Comparison of ENCODE assay signal across 8 mouse cellular contexts in the genomic region with DNA sequence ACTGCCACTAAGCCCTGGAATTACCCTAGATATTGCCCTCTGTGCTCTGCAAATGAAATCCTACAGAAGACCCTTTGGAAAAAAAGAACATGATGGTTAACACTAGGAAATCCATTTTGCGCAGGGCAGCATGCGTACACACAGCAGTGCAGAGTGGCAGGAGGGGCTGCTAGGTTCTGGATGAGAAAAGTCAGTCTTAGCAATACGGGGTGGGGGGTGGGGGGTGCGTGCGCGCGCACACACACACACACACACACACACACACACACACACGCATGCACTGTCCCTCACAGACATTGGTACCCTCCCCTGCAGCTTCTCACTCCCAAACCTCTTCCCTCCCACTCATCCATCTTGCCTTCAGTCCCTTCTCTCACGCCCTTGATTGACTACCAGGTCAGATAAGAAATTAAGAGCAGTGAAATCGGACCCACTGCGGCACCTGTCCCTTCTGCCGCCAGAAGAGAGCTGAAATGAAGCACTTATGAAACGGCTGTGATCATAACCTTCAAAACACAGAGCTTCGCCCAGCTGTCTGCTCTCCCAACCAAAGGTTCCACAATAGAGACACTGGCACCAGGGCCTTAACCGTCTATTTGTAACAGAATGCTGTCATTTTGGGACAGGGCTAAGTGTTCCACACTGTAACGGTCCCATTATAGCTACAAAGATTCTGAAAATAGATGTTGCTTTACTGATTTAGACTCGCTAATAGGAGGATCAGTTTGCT.
DNase-seq lines count a peak whose midpoint lies in the region; ATAC-seq lines count a peak whose summit lies in the region.
"Had no signal": no experiment of that assay in that cellular context is flagged by ENCODE, and none has a peak within 500 bp of the region (broad histone marks: within the 10 kb centered on the region; RNA-seq: fewer than 3 reads in every experiment).

No protein-coding gene starts in this region.

- H3K4me3 ChIP-seq in heart, embryonic 14.5 days (ENCODE audit: control insufficient read depth in 1 of 2, insufficient read depth in 1 of 2, low read depth in 1 of 2, low read length in 2 of 2): peak overlapping the region; percentile 6 to 35; a peak in 3 of 4 replicates
- 0 out of 2 replicates have a peak overlapping the region, but pooled peaks have one; percentile 9 for H3K4me3 ChIP-seq in lung, embryonic 15.5 days

- no peaks in the 10 kb centered on the region for H3K27me3 ChIP-seq in heart, embryonic 14.5 days (ENCODE audit: control insufficient read depth, insufficient read depth, low read length)
- H3K27me3 ChIP-seq in lung, embryonic 15.5 days: no peaks in the 10 kb centered on the region

- H3K9ac ChIP-seq in heart, embryonic 14.5 days (ENCODE audit: low read length): peak overlapping the region; percentile 63
- H3K9ac ChIP-seq in lung, embryonic 15.5 days: no peak overlapping the region

- intact Hi-C loops in gastrocnemius, postnatal 14 days (cut with DNase I; ENCODE audit: low total_unique reads): no loop called here

- no peaks in the 10 kb centered on the region for H3K9me3 ChIP-seq in heart, embryonic 14.5 days (ENCODE audit: control insufficient read depth, low read length)
- no peaks in the 10 kb centered on the region for H3K9me3 ChIP-seq in lung, embryonic 15.5 days

- ATAC-seq in heart, embryonic 14.5 days (ENCODE audit: insufficient number of reproducible peaks, insufficient read depth, low FRiP score, low read depth): no peak
- no peak for ATAC-seq in lung, embryonic 15.5 days (ENCODE audit: borderline replicate concordance, extremely low read depth, low FRiP score, low TSS enrichment)

- WGBS in heart, embryonic 14.5 days: 53% methylated on average over 17 of the region's 17 CpGs
- WGBS in lung, embryonic 15.5 days: 43% methylated on average over 17 of the region's 17 CpGs

- peak overlapping the region; percentile 62 for H3K4me2 ChIP-seq in heart, embryonic 14.5 days (ENCODE audit: low read length)
- peak overlapping the region; percentile 30 for H3K4me2 ChIP-seq in lung, embryonic 15.5 days

- no peak for DNase-seq in heart, adult 8-10 months (ENCODE audit: low spot score)
- DNase-seq in lung, postnatal 25 days (ENCODE audit: low spot score): no peak
- DNase-seq in gastrocnemius, postnatal 14 days: peak; percentile 7
- DNase-seq in mesoderm, embryonic 11.5 days (ENCODE audit: low read depth, low spot score): peak; percentile 26
- no peak for DNase-seq in testis, postnatal 14 days (ENCODE audit: low spot score)
- DNase-seq: cerebellum, postnatal 14 days had no signal

- H3K36me3 ChIP-seq in heart, embryonic 14.5 days (ENCODE audit: control insufficient read depth, insufficient read depth, low read length): no peaks in the 10 kb centered on the region
- no peaks in the 10 kb centered on the region for H3K36me3 ChIP-seq in lung, embryonic 15.5 days

- no peak overlapping the region for H3K27ac ChIP-seq in heart, embryonic 14.5 days (replicated peaks in 1 of 2; ENCODE audit: control insufficient read depth in 1 of 2, insufficient read depth in 1 of 2, low read depth in 2 of 2, low read length in 2 of 2)
- no peak overlapping the region for H3K27ac ChIP-seq in lung, embryonic 15.5 days

- H3K4me1 ChIP-seq in heart, embryonic 14.5 days (ENCODE audit: control insufficient read depth in 2 of 2, insufficient read depth in 2 of 2, low read length in 2 of 2): no peaks in the 10 kb centered on the region
- no peaks in the 10 kb centered on the region for H3K4me1 ChIP-seq in lung, embryonic 15.5 days

Comparison
In these comparisons a context has a peak if more than half of its experiments do, and no peak if none do; other contexts are left out.
1. DNase-seq: peak in gastrocnemius, postnatal 14 days (single experiment) and mesoderm, embryonic 11.5 days (single experiment); none in heart, adult 8-10 months (single experiment), lung, postnatal 25 days (single experiment) and testis, postnatal 14 days (single experiment).